Mouse (Mus musculus) stomach, postnatal 0 days (tissue): ENCODE results near the gene Ltbp1.

Source experiments
- CTCF ChIP-seq: IDR thresholded peaks from 2 replicates; pipeline ENCODE4 v1.5.1; 2016; ENCODE audit warnings: antibody characterized with exemption, low read depth, mild to moderate bottlenecking, moderate library complexity
- EP300 ChIP-seq: optimal IDR thresholded peaks from 2 replicates; pipeline ENCODE3; 2016; ENCODE audit warnings: antibody characterized with exemption

- no peak for TF ChIP-seq EP300
- TF ChIP-seq CTCF, result no peak
Observed at GRCm38 (mm10) chr17:75073887-75074286, 68.5 kb downstream of the Ltbp1 start.
